Mouse (Mus musculus): Measurements from ENCODE around the gene BC107364.
"Not testable (repeated sequence)": the region's sequence is repeated elsewhere in the genome, so short reads cannot be mapped to it uniquely, and the experiment has no call there.

Gene BC107364

DNA sequence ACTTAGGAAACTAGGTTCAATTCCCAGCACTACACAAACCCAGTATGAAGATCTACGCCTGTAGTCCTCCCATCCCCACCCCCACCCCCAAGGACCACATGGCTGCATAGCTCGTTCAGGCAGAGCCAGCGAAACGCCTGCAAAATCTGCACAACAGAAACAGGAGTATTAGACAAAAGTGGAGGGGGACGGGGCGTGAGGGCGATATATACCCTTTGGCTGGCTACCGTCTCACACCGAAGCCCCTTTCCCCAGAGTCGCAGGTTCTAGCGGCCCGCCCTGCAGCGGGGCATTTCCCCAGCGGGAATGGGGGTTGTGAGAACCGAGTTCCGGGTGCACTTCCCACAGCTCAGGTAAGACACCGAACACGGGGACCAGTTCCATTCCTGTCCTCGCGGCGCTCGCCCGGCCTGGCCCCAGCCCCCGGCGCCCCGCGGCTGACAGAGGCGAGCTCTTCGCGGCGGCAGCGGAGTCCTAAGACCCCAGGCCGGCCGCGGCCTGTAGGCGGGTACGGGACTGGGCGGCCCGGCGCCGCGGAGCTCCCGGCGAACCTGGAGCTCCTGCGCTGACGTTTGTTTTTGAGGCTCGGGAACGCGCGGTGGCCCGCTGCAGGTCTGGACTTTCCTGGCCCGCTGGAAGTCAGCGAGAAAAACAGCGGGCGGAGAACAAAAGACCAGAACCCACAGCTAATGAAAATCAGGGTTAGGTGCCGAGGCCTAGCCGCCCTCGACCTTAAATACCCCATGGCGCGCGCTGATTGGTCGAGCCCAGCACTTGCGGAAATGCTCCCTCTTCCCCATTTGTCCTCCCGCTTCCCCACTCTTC is 37.8 kb downstream of the BC107364 start:
- DNase-seq (ENCODE audit: low spot score), result peak; percentile 29

- no peak for DNase-seq (ENCODE audit: low spot score)
These were observed 38.5 kb downstream of the BC107364 start for GRCm38 (mm10) chr3:96413581-96414125.

DNA sequence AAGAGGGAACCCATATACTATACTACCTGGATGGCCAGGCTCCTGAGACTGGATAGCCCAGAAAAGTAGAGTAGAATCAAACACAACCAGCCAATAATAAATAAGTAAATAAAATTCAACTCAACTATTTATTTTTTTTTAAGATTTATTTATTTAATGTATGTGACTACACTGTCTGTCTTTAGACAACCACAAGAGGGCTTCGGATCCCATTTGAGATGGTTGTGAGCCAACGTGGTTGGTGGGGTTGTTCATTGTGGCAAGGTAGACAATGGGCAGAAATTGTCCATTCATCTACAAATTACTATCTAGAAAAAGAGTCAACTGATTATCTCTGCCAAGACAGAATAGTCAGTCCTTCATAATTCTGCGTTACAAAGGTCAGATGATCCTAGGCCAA is 40.3 kb downstream of the BC107364 start:
- DNase-seq (ENCODE audit: low spot score), result no peak

DNA sequence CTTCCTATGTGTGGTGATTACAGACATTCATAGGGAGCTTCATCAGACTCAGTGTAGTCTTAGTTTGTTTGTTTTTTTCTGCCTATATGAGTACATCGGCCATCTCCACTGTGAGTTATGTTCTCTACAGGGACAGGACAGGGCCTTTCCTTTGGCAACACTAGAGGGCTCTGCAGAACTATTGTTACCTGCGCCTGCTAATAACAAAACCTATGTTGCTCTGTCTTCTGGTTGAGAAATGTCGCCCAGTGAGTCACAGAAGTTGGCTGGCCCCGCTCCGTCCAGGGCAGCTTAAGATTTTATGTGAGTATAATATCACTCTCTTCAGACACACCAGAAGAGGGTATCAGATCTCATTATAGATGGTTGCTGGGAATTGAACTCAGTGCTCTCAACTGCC is 41.1 kb downstream of the BC107364 start:
- DNase-seq (ENCODE audit: low spot score), result no peak

GRCm38 (mm10) chr3:96409701-96410246 is 42.3 kb downstream of the BC107364 start:
- DNase-seq (ENCODE audit: low spot score), result no peak

DNA sequence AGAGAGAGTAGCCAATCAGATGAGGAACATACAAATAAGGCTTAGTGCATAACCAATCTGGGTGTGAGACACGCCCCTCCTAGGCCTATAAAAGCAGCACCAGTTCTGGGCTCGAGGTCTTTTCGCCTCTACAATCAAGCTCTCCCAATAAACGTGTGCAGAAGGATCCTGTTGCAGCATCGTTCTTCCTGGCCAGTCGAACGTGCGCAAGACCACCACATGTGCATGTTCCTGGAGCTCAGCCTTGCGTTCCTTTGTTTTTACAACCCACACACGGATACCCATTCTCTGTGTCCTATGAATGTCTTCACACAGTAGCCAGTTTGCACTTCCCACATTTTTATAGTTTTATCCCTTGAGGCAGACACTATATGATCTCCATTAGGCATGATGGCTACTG is 44.0 kb downstream of the BC107364 start:
- not testable (repeated sequence) for DNase-seq (ENCODE audit: low spot score)

DNA sequence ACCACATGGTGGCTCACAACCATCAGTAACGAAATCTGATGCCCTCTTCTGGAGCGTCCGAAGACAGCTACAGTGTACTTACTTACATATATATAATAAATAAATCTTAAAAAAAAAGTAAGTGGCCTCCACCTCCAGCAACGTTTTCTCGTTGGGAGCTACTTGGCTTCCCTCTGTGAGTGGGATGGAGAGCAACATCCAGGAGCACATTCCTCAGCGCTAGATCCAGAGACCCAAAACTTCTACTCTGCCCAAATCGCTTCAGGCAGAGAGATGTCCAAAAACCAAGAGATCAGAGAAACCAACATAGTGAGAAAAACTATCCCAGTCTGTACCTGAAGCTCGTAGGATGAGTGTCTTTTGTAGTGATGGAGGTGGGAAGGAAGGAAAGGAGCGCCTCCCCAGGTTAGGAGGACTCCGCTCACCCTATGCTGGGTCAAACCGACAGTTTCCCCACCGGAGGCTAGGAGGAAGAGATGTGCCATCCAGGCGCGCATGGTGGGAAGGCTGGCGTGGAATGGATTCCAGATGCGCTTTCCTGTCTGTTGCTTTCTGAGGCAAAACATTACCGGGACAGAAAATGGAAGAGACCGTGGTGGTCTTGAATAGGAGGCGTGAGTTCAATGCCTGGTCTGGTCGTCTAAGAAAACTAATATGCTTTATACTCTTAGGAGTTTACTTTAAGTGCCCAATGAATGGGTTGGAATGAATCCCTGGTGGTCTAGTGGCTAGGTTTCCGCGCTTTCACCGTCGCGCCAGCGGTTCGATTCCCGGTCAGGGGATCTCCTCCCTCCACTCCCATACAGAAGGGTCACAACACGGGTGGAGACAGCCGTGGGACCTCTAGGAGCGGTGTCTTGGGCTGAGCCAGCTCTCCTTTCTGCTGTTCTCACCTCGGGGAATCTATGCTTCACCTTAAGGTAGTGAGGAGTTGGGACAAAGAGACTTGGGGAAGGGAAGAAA is 46.3 kb downstream of the BC107364 start:
- no peak for DNase-seq (ENCODE audit: low spot score)

GRCm38 (mm10) chr3:96405004-96405403 is 47.1 kb downstream of the BC107364 start:
- no peak for DNase-seq (ENCODE audit: low spot score)

DNA sequence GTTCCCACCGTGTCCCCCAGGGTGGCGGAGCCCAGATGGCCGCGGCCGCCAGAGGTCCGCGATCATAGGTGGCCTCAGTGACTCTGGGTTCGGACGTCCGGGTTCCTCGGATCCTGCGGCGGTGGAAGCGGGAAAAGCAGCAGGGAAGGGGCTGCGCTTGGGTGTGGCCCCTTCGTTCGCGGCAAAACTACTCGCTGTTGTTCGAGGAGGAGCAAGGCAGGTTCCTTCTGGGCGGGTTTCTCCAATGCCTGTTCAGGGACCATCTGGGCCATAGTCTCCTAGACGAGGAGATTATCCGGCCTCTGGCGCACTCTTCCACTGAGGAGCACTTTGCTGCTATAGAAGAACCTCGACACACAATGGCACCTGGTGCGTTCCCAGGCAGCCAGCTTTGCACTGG is 47.7 kb downstream of the BC107364 start:
- no peak for DNase-seq (ENCODE audit: low spot score)

- DNase-seq (ENCODE audit: low spot score), result no peak
These were observed 49.1 kb downstream of the BC107364 start for GRCm38 (mm10) chr3:96403016-96403415.

GRCm38 (mm10) chr3:96401832-96402501 is 50.1 kb downstream of the BC107364 start:
- DNase-seq (ENCODE audit: low spot score), result no peak

- DNase-seq (ENCODE audit: low spot score), result no peak
These were observed 50.7 kb downstream of the BC107364 start for GRCm38 (mm10) chr3:96401474-96401831.

GRCm38 (mm10) chr3:96398911-96399310 is 53.2 kb downstream of the BC107364 start:
- DNase-seq (ENCODE audit: low spot score), result no peak

- DNase-seq (ENCODE audit: low spot score), result no peak
These were observed 55.2 kb downstream of the BC107364 start for GRCm38 (mm10) chr3:96396857-96397256.

- DNase-seq (ENCODE audit: low spot score), result not testable (repeated sequence)
These were observed 64.9 kb downstream of the BC107364 start for GRCm38 (mm10) chr3:96387202-96387601.

All from ovary, postnatal 14 days (tissue).